Mouse (Mus musculus): ENCODE results near the gene Igf2bp1. TPM values are rescaled to one million over a fixed set of nuclear protein-coding genes. Genes with fewer than 3 reads are reported as not detected.

Igf2bp1 gene
- total and polyA plus RNA-seq, 3 experiments = under 0.01 TPM; not detected in 2

GRCm38 (mm10) chr11:96011982-96012381 is 6.2 kb upstream of the Igf2bp1 start:
- Histone ChIP-seq H3K79me2 (replicated peaks; ENCODE audit: control insufficient read depth, extremely low read depth, insufficient read depth, poor library complexity, severe bottlenecking) (no peaks in the 10 kb centered on the region), H3K27ac (ENCODE audit: insufficient read depth, low read depth) (no peak overlapping the region), H3K9me3 (replicated peaks; ENCODE audit: low read length) (peaks cover 5% of the 10 kb centered on the region), H3K27me3 (replicated peaks) (peaks cover 68% of the 10 kb centered on the region), H3K36me3 (replicated peaks in 1 of 2; ENCODE audit: control insufficient read depth in 1 of 2, insufficient read depth in 1 of 2, low read length in 1 of 2) (no peaks in the 10 kb centered on the region), H3K4me2 (ENCODE audit: insufficient read depth, low read depth, poor library complexity, severe bottlenecking) (no peak overlapping the region), H3K4me1 (ENCODE audit: control insufficient read depth in 1 of 2, insufficient read depth in 2 of 2) (peaks cover 0 to 2% of the 10 kb centered on the region in 2 experiments; a peak in 1 of 4 replicates), H3K4me3 (replicated peaks in 1 of 3; ENCODE audit: low read depth in 2 of 3, low read length in 2 of 3, poor library complexity in 1 of 3) (no peak overlapping the region), H3K9ac (ENCODE audit: insufficient read depth, low read depth) (no peak overlapping the region)
- DNase-seq (ENCODE audit: extremely low read depth) = no peak
- TF ChIP-seq MXI1 (IDR thresholded peaks at IDR 0.05; ENCODE audit: low read depth, low read length) (no peak), JUN (IDR thresholded peaks at IDR 0.05; ENCODE audit: insufficient read depth, low read depth, low read length) (no peak), E2F4 (IDR thresholded peaks at IDR 0.05; ENCODE audit: insufficient replicate concordance, low read depth, low read length) (no peak), CHD2 (IDR thresholded peaks at IDR 0.05; ENCODE audit: low read length) (no peak), MEF2A (IDR thresholded peaks at IDR 0.05; ENCODE audit: borderline replicate concordance, low read depth, low read length) (no peak), MAZ (IDR thresholded peaks at IDR 0.05; ENCODE audit: low read depth, low read length) (no peak), ELF1 (IDR thresholded peaks at IDR 0.05; ENCODE audit: low read depth, low read length) (no peak), USF2 (conservative IDR thresholded peaks at IDR 0.05; ENCODE audit: low read depth, low read length) (no peak), JUND (conservative IDR thresholded peaks at IDR 0.05; ENCODE audit: low read depth, low read length) (no peak)
- dilution Hi-C loops (cut with MboI; ENCODE audit: extremely low pct_ligation_motif_present, extremely low pct_unique_long_range_greater_than_20kb, low sequenced_read_pairs) = no loop called here
- in situ Hi-C loops (cut with MboI; ENCODE audit: low pct_ligation_motif_present, low pct_unique_long_range_greater_than_20kb, low sequenced_read_pairs) = no loop called here

GRCm38 (mm10) chr11:96008827-96009226 is 3.1 kb upstream of the Igf2bp1 start:
- Histone ChIP-seq H3K4me1 (ENCODE audit: control insufficient read depth in 1 of 2, insufficient read depth in 2 of 2) (peaks cover 0 to 2% of the 10 kb centered on the region in 2 experiments; a peak in 1 of 4 replicates), H3K27me3 (replicated peaks) (peaks cover 46% of the 10 kb centered on the region), H3K27ac (ENCODE audit: insufficient read depth, low read depth) (no peak overlapping the region), H3K79me2 (replicated peaks; ENCODE audit: control insufficient read depth, extremely low read depth, insufficient read depth, poor library complexity, severe bottlenecking) (no peaks in the 10 kb centered on the region), H3K9ac (ENCODE audit: insufficient read depth, low read depth) (no peak overlapping the region), H3K4me3 (replicated peaks in 1 of 3; ENCODE audit: low read depth in 2 of 3, low read length in 2 of 3, poor library complexity in 1 of 3) (no peak overlapping the region), H3K36me3 (replicated peaks in 1 of 2; ENCODE audit: control insufficient read depth in 1 of 2, insufficient read depth in 1 of 2, low read length in 1 of 2) (no peaks in the 10 kb centered on the region), H3K4me2 (ENCODE audit: insufficient read depth, low read depth, poor library complexity, severe bottlenecking) (no peak overlapping the region), H3K9me3 (replicated peaks; ENCODE audit: low read length) (peaks cover 33% of the 10 kb centered on the region)
- dilution Hi-C loops (cut with MboI; ENCODE audit: extremely low pct_ligation_motif_present, extremely low pct_unique_long_range_greater_than_20kb, low sequenced_read_pairs) (no loop called here), in situ Hi-C loops (cut with MboI; ENCODE audit: low pct_ligation_motif_present, low pct_unique_long_range_greater_than_20kb, low sequenced_read_pairs) (no loop called here)
- DNase-seq (ENCODE audit: extremely low read depth) = no peak
- TF ChIP-seq EP300 (IDR thresholded peaks at IDR 0.05; ENCODE audit: low read length) (no peak), MAFK (IDR thresholded peaks at IDR 0.05; ENCODE audit: insufficient replicate concordance, low read length) (no peak), BHLHE40 (IDR thresholded peaks at IDR 0.05; ENCODE audit: low read depth, low read length) (no peak), ELF1 (IDR thresholded peaks at IDR 0.05; ENCODE audit: low read depth, low read length) (no peak), POLR2AphosphoS2 (IDR thresholded peaks at IDR 0.05; ENCODE audit: low read depth, low read length) (no peak), MEF2A (IDR thresholded peaks at IDR 0.05; ENCODE audit: borderline replicate concordance, low read depth, low read length) (no peak), NELFE (IDR thresholded peaks at IDR 0.05; ENCODE audit: low read depth, low read length) (no peak), UBTF (IDR thresholded peaks at IDR 0.05; ENCODE audit: low read depth, low read length) (no peak), CHD1 (IDR thresholded peaks at IDR 0.05; ENCODE audit: low read depth, low read length) (no peak), PAX5 (IDR thresholded peaks at IDR 0.05; ENCODE audit: low read length) (no peak), RAD21 (IDR thresholded peaks at IDR 0.05; ENCODE audit: low read depth, low read length) (no peak), NRF1 (IDR thresholded peaks at IDR 0.05; ENCODE audit: low read depth, low read length) (no peak), SIN3A (IDR thresholded peaks at IDR 0.05; ENCODE audit: low read length) (no peak), MAX (IDR thresholded peaks at IDR 0.05; ENCODE audit: low read length) (no peak), KAT2A (IDR thresholded peaks at IDR 0.05; ENCODE audit: insufficient replicate concordance, low read length) (no peak), SMC3 (IDR thresholded peaks at IDR 0.05; ENCODE audit: low read depth, low read length) (no peak), TBP (conservative IDR thresholded peaks at IDR 0.05; ENCODE audit: low read depth, low read length) (no peak)
